ENCODE assay signal across 8 mouse cellular contexts in the genomic region with DNA sequence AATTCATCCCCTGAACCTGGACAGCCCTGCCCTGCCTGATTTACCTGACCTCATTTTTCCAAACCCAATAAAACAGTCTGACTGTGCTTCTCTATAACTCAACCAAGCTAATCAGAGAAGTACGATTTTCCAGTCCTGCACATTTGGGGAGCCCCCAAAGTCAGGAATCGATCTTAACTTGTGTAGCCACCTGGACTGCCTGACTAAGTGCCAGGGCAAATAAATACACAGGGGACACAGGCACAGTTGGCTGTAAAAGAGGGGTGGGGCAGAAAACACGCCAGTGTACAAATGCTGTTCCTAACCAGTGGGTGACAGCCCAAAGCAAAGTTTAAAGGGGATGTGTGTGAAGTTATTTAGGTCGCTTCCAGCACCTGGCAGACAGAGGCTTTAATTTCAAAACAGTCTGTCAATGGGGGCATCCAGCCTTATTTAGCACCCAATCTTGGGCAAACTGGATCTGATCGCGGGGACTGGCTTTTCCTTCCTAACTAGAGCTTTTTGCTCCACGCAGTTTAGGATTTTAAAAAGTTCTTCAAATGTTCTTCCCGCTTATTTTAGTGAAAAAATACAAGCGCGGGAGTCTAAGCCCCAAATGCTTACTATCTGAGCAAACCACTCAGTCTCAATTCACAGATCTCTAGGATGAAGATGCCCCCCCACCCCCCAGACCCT. TPM values are rescaled to one million over a fixed set of nuclear protein-coding genes. Genes with fewer than 3 reads are reported as not detected.
A peak's percentile ranks its signal among the peaks of the same experiment; 100 is the strongest.
DNase-seq lines count a peak whose midpoint lies in the region; ATAC-seq and TF ChIP-seq lines count a peak whose summit lies in the region.

No protein-coding gene starts in this region.

- WGBS in lung, postnatal 0 days, result 1% methylated on average over 10 of the region's 10 CpGs
- 7% methylated on average over 10 of the region's 10 CpGs for WGBS in hindbrain, postnatal 0 days
- WGBS in midbrain, embryonic 13.5 days, result 8% methylated on average over 10 of the region's 10 CpGs

- DNase-seq in lung, postnatal 0 days (ENCODE audit: low spot score), result peak; percentile 9
- no peak for DNase-seq in lung, postnatal 10 days
- DNase-seq in cerebellum, adult 8-10 months, result peak; percentile 15
- DNase-seq in hindbrain, postnatal 0 days (ENCODE audit: low spot score), result no peak
- no peak for DNase-seq in retina, embryonic 14.5 days (ENCODE audit: low spot score)
- DNase-seq in left cerebral cortex, adult 18-20 months (ENCODE audit: low spot score in 2 of 2), result no peak
- DNase-seq in left cerebral cortex, postnatal 4 days, result no peak

- H3K27me3 ChIP-seq in lung, postnatal 0 days (replicated peaks; ENCODE audit: insufficient read depth, low read length), result no peaks in the 10 kb centered on the region
- H3K27me3 ChIP-seq in hindbrain, postnatal 0 days (ENCODE audit: insufficient read depth, low read length), result 0 out of 2 replicates have a peak, but pooled peaks cover under 1% of the 10 kb centered on the region
- peaks cover 7% of the 10 kb centered on the region; the same call in 1 of the 2 replicates for H3K27me3 ChIP-seq in midbrain, embryonic 13.5 days

- intact Hi-C loops in left cerebral cortex, postnatal 4 days (cut with DNase I), result no loop called here

- peak overlapping the region; percentile 80 for H3K4me2 ChIP-seq in lung, postnatal 0 days (replicated peaks; ENCODE audit: low read depth, low read length)
- H3K4me2 ChIP-seq in hindbrain, postnatal 0 days (ENCODE audit: low read depth, low read length), result peak overlapping the region; percentile 88
- peak overlapping the region; percentile 86 for H3K4me2 ChIP-seq in midbrain, embryonic 13.5 days (replicated peaks)

- peak overlapping the region; percentile 72 for H3K9ac ChIP-seq in lung, postnatal 0 days (replicated peaks; ENCODE audit: low read depth)
- H3K9ac ChIP-seq in hindbrain, postnatal 0 days (replicated peaks; ENCODE audit: low read length), result peak overlapping the region; percentile 79
- peak overlapping the region; percentile 85 for H3K9ac ChIP-seq in midbrain, embryonic 13.5 days (replicated peaks)

- peaks cover 6% of the 10 kb centered on the region; the same call in 1 of the 2 replicates for H3K4me1 ChIP-seq in lung, postnatal 0 days (ENCODE audit: insufficient read depth, low read depth, low read length)
- peaks cover 9% of the 10 kb centered on the region for H3K4me1 ChIP-seq in hindbrain, postnatal 0 days (ENCODE audit: insufficient read depth, low read length)
- peaks cover 18% of the 10 kb centered on the region for H3K4me1 ChIP-seq in midbrain, embryonic 13.5 days (replicated peaks)

- no peak for TF ChIP-seq EP300 in lung, postnatal 0 days (IDR thresholded peaks at IDR 0.05)

- no peak for TF ChIP-seq CTCF in lung, postnatal 0 days (IDR thresholded peaks at IDR 0.05)
- no peak for TF ChIP-seq CTCF in hindbrain, postnatal 0 days (IDR thresholded peaks at IDR 0.05; ENCODE audit: low read depth)

- peak overlapping the region; percentile 61 for H3K4me3 ChIP-seq in lung, postnatal 0 days (ENCODE audit: low read depth, low read length)
- H3K4me3 ChIP-seq in hindbrain, postnatal 0 days (ENCODE audit: low read length), result peak overlapping the region; percentile 89
- peak overlapping the region; percentile 84 for H3K4me3 ChIP-seq in midbrain, embryonic 13.5 days (replicated peaks)

- no peaks in the 10 kb centered on the region for H3K9me3 ChIP-seq in lung, postnatal 0 days (ENCODE audit: low read length)
- no peaks in the 10 kb centered on the region for H3K9me3 ChIP-seq in hindbrain, postnatal 0 days (ENCODE audit: low read length)
- no peaks in the 10 kb centered on the region for H3K9me3 ChIP-seq in midbrain, embryonic 13.5 days

- no peaks in the 10 kb centered on the region for H3K36me3 ChIP-seq in lung, postnatal 0 days (ENCODE audit: insufficient read depth, low read length)
- no peaks in the 10 kb centered on the region; the same call in 1 of the 2 replicates for H3K36me3 ChIP-seq in hindbrain, postnatal 0 days (ENCODE audit: insufficient read depth, low read length)
- peaks cover 22% of the 10 kb centered on the region for H3K36me3 ChIP-seq in midbrain, embryonic 13.5 days

- peak overlapping the region; percentile 29; the same call in 1 of the 2 replicates for H3K27ac ChIP-seq in lung, postnatal 0 days (ENCODE audit: low read length)
- peak overlapping the region; percentile 73; the same call in 1 of the 2 replicates for H3K27ac ChIP-seq in hindbrain, postnatal 0 days
- no peak overlapping the region; the same call in 1 of the 2 replicates for H3K27ac ChIP-seq in midbrain, embryonic 13.5 days

- no peak for ATAC-seq in lung, postnatal 0 days
- no peak for ATAC-seq in hindbrain, postnatal 0 days
- ATAC-seq in midbrain, embryonic 13.5 days, result no peak

RNA-seq across cellular contexts. Expression of gene Tars, which starts 0.7 kb away (rescaled TPM):
- 23.0 and 25.1 TPM in 2 replicates for polyA plus RNA-seq in lung, postnatal 0 days (2015; fragmentation: Nextera tagmentation; extraction: Ambion mirVana)
- total RNA-seq in hindbrain, postnatal 0 days (2014; rRNA removed), result 23.8 and 29.2 TPM in 2 replicates
- 33.1 and 34.7 TPM in 2 replicates for polyA plus RNA-seq in hindbrain, postnatal 0 days (2015; fragmentation: Nextera tagmentation; extraction: Ambion mirVana)
- 54.6 and 56.2 TPM in 2 replicates for polyA plus RNA-seq in midbrain, embryonic 13.5 days (2015; fragmentation: Nextera tagmentation; extraction: Ambion mirVana)
- 10 to 100 TPM; 28.7 to 32.9 TPM for total RNA-seq in left cerebral cortex, adult 18-20 months (2021)
- total RNA-seq in left cerebral cortex, postnatal 4 days (2021), result 10 to 100 TPM; 38.7 to 44.8 TPM

Comparison
In these comparisons a context has a peak if more than half of its experiments do, and no peak if none do; other contexts are left out.
1. DNase-seq: peak in lung, postnatal 0 days (single experiment) and cerebellum, adult 8-10 months (single experiment); none in lung, postnatal 10 days (single experiment), hindbrain, postnatal 0 days (single experiment), retina, embryonic 14.5 days (single experiment), left cerebral cortex, adult 18-20 months (0 of 2) and left cerebral cortex, postnatal 4 days (single experiment).
2. Peak in every context shown above with its lines, with median percentiles within 50 percentile points of each other: H3K4me2 ChIP-seq, H3K4me3 ChIP-seq and H3K9ac ChIP-seq.